Mouse (Mus musculus): Measurements from ENCODE around the gene Pde8a. TPM values are rescaled to one million over a fixed set of nuclear protein-coding genes. Genes with fewer than 3 reads are reported as not detected.
A peak's percentile ranks its signal among the peaks of the same experiment; 100 is the strongest.

The Pde8a gene
- polyA plus RNA-seq, 1 experiment from 2014 or later, result 3.9 TPM

DNA sequence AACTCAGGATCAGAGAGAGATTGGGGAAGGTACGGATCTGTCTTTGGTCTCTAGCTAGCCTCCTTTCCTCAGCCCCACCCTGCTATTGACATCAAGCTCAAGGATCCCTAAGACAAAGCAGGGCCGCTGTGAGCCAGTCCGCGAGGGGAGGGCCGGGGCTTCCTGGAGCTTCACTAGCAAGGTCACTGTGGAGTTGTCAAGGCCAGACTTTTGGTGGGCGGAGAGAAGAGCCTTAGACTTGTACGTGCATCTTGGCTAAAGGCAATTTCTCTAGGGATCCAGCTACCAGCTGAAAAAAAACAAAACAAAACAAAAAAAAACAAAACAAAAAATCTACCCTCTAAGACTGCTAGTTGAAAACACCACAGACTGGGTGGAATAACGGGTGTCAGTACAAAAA, 1.6 kb upstream of the Pde8a start:
- H3K36me3 ChIP-seq, result no peaks in the 10 kb centered on the region
- ATAC-seq (replicated peaks; ENCODE audit: insufficient number of reproducible peaks, insufficient read depth, low FRiP score, low read depth), result no peak
- H3K4me3 ChIP-seq, result peak overlapping the region; percentile 59
- peak overlapping the region; percentile 84 for H3K4me2 ChIP-seq
- peaks cover 18% of the 10 kb centered on the region for H3K4me1 ChIP-seq (replicated peaks)
- peak overlapping the region; percentile 74 for H3K27ac ChIP-seq
- WGBS, result 16% methylated on average over 8 of the region's 8 CpGs
- no peak overlapping the region for H3K9ac ChIP-seq
- H3K9me3 ChIP-seq (replicated peaks), result no peaks in the 10 kb centered on the region
- peaks cover 33% of the 10 kb centered on the region for H3K27me3 ChIP-seq

DNA sequence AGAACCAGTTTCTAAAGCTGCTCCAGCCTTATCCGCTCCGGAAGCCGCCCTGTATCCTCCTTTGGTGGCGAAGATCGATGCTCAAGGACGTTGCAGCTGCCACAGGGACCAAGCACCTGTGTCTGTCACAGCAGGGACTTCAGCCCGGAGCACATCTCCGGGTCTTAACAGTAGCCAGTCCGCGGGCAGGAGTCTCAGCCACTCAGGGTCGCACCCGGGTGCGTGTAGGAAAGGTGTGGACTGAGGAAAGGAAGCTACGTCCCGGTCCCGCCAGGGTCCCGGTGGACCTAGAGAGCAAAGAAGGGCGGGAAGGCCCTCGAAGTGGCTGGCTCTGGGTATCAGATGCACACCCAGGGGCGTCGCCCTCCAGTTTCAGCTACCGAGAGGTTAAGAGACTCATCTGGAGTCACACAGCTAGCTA, 1.1 kb upstream of the Pde8a start:
- H3K4me1 ChIP-seq (replicated peaks), result peaks cover 18% of the 10 kb centered on the region
- peak overlapping the region; percentile 59 for H3K4me3 ChIP-seq
- no peaks in the 10 kb centered on the region for H3K9me3 ChIP-seq (replicated peaks)
- no peaks in the 10 kb centered on the region for H3K36me3 ChIP-seq
- H3K9ac ChIP-seq, result peak overlapping the region; percentile 48
- peak overlapping the region; percentile 74 for H3K27ac ChIP-seq
- peak; percentile 61 for ATAC-seq (replicated peaks; ENCODE audit: insufficient number of reproducible peaks, insufficient read depth, low FRiP score, low read depth)
- H3K27me3 ChIP-seq, result peaks cover 33% of the 10 kb centered on the region
- under 1% methylated on average over 22 of the region's 22 CpGs for WGBS
- peak overlapping the region; percentile 84 for H3K4me2 ChIP-seq

DNA sequence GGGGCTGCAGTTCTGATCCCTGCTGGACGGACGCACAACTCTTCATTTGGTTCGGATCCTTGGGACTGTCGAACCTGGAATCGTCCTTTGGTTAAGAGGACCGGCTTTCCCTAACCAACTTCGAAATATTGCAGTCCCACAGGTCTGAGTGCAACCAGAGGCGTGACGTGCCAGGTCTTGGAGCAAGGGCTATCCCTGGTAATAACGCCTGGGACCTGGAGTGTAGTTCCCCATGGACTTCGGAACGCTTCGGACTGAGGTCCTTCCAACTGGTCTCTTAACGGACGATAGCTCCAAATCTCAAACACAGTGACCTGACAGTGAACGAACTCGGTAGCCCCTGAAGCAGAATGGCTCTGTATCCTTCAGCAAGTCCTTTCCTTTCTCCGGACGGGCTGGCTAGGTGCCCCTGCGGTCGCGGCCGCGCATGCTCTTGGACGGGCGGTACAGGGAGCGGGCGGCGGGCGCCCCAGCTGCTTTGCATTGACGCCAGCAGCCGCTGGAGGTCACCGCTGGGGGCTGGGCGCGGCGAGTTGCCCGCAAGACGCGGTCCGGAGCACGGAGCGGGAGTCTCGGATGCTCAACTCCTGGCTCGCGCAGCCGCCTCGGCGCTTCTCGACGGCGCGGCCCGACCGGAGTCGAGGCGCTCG, 574 bp upstream of the Pde8a start:
- peak overlapping the region; percentile 48 for H3K9ac ChIP-seq
- H3K4me1 ChIP-seq (replicated peaks), result peaks cover 18% of the 10 kb centered on the region
- peak overlapping the region; percentile 84 for H3K4me2 ChIP-seq
- peak; percentile 88 for ATAC-seq (replicated peaks; ENCODE audit: insufficient number of reproducible peaks, insufficient read depth, low FRiP score, low read depth)
- WGBS, result under 1% methylated on average over 57 of the region's 57 CpGs
- no peaks in the 10 kb centered on the region for H3K9me3 ChIP-seq (replicated peaks)
- no peaks in the 10 kb centered on the region for H3K36me3 ChIP-seq
- H3K27me3 ChIP-seq, result peaks cover 33% of the 10 kb centered on the region
- peak overlapping the region; percentile 59 for H3K4me3 ChIP-seq
- H3K27ac ChIP-seq, result peak overlapping the region; percentile 74

DNA sequence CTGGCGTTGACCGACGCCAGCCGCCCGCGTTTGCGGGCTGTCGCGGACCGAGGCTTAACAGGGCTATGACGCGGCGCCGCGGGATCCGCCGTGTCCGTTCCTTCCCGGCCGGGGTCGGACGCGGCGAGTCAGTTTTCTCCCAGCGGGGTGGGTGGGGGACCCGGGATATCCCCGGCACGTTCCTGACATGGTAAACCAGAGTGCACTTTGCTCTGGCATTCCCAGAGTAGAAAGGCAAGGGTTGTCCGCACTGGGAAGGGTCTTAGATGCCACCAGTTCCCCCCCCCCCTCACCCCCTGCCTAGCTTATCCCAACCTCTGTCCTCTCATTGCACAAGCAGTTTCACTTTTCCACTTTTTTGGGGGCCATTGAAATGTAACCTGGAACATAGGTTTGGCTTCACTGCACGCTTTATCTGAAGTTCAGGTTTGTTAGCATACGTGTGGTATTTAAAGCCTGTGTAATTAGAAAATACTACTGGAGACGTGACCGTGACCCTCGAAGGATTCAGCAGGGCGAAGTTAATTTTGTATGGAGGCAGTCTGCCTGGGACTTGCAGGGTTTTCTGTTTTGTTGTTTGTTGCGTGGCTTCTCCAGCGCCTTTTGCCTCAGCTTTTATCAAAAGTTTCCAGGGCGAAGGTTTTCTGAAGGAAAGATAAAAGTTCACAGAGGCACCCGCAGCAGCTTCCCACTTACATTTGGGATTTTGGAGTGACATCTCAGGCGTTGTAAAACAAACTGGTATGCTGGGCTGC, 934 bp downstream of the Pde8a start:
- Histone ChIP-seq H3K27ac (peak overlapping the region; percentile 74; the same call in 1 of the 2 replicates), H3K9me3 (replicated peaks) (no peaks in the 10 kb centered on the region), H3K4me3 (peak overlapping the region; percentile 59), H3K36me3 (no peaks in the 10 kb centered on the region), H3K4me2 (peak overlapping the region; percentile 84), H3K9ac (peak overlapping the region; percentile 45), H3K4me1 (replicated peaks) (peaks cover 18% of the 10 kb centered on the region), H3K27me3 (peaks cover 33% of the 10 kb centered on the region)
- ATAC-seq (replicated peaks; ENCODE audit: insufficient number of reproducible peaks, insufficient read depth, low FRiP score, low read depth), result no peak
- WGBS, result 8% methylated on average over 40 of the region's 40 CpGs

DNA sequence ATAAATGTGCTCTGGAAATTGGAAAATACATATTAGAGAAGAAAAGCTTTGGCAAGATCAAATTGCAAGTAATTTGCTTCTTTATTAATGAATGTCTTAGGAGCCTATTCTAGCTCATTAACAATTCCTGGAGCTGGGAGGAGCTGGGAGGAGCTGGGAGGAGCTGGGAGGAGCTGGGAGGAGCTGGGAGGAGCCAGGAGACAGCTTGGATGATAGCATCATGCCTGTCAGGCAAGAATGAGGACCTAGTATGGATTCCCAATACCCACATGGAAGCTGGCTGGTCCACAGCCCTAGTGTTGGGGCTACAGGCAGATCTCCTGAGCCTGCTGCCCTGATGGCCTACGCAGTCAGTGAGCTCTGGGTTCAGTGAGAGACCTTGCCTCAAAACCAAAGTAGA, 2.6 kb downstream of the Pde8a start:
- 75% methylated on average over 1 of the region's 1 CpGs for WGBS
- no peak overlapping the region for H3K4me3 ChIP-seq
- no peak overlapping the region for H3K9ac ChIP-seq
- H3K36me3 ChIP-seq, result no peaks in the 10 kb centered on the region
- no peak for ATAC-seq (replicated peaks; ENCODE audit: insufficient number of reproducible peaks, insufficient read depth, low FRiP score, low read depth)
- no peak overlapping the region for H3K27ac ChIP-seq
- peaks cover 21% of the 10 kb centered on the region for H3K27me3 ChIP-seq
- H3K4me1 ChIP-seq (replicated peaks), result peaks cover 18% of the 10 kb centered on the region
- no peak overlapping the region for H3K4me2 ChIP-seq
- no peaks in the 10 kb centered on the region for H3K9me3 ChIP-seq (replicated peaks)

DNA sequence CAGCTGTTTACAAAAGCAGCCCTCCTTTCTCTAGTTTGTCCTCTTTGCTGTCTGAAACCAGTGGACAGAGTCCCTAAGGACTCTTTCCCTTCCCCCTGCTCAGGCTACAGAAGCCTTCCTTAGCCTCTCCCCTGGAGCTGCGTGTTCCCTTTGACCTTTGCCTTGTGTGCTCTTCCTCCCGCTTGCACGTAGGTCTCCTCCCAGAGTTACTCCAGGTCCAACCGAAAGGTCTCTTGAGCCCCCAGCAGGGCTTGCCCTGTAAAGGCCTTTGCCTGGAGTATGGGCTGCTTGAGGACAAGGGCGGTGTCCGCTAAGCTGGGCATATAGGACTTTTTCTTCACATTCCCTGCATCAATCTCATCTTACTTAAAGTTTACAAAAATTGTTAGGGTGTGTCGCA, 5.9 kb downstream of the Pde8a start:
- ATAC-seq (replicated peaks; ENCODE audit: insufficient number of reproducible peaks, insufficient read depth, low FRiP score, low read depth), result no peak
- no peak overlapping the region for H3K27ac ChIP-seq
- H3K4me3 ChIP-seq, result no peak overlapping the region
- H3K4me2 ChIP-seq, result no peak overlapping the region
- H3K9me3 ChIP-seq (replicated peaks), result no peaks in the 10 kb centered on the region
- peaks cover 7% of the 10 kb centered on the region; the same call in 1 of the 2 replicates for H3K27me3 ChIP-seq
- H3K4me1 ChIP-seq (replicated peaks), result no peaks in the 10 kb centered on the region
- no peak overlapping the region for H3K9ac ChIP-seq
- no peaks in the 10 kb centered on the region for H3K36me3 ChIP-seq
- WGBS, result 63% methylated on average over 7 of the region's 7 CpGs

DNA sequence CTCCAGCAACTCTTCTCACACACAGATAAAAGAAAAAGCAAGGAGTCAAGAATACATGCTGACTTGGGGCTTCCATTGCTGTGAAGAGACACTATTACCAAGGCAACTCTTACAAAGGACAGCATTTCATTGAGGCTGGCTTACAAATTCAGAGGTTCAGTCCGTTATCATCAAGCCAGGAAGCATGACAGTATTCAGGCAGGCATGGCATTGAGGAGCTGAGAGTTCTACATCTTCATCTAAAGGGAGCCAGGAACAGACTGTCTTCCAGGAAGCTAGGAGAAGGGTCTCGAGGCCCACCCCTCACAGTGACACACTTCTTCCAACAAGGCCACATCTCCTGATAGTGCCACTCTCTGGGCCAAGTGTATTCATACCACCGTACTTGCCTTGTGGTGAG, 7.0 kb downstream of the Pde8a start:
- Histone ChIP-seq H3K9me3 (replicated peaks) (no peaks in the 10 kb centered on the region), H3K36me3 (no peaks in the 10 kb centered on the region), H3K27ac (no peak overlapping the region), H3K27me3 (peaks cover 5% of the 10 kb centered on the region; the same call in 1 of the 2 replicates), H3K9ac (no peak overlapping the region), H3K4me3 (no peak overlapping the region), H3K4me2 (no peak overlapping the region), H3K4me1 (replicated peaks) (no peaks in the 10 kb centered on the region)
- WGBS, result 64% methylated on average over 3 of the region's 3 CpGs
- no peak for ATAC-seq (replicated peaks; ENCODE audit: insufficient number of reproducible peaks, insufficient read depth, low FRiP score, low read depth)

DNA sequence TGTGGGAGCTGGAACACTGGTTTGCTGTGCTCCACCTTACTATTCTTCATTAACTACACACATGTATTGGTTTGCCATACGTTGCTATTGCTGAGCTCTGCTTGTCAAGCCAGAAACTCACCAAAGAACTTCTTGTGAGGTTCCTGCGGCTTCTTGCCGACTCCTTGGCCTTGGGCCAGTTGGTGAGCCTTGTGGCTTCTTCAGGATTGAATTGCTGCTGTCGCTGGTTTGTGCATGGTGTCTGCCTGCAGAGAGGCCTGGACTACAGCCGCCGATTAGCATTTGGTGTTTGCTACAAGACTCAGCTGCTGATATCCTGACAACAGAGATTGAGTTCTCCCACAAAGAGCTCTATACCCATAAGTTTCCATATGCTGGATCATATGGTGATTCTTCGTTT, 10.9 kb downstream of the Pde8a start:
- Histone ChIP-seq H3K4me1 (replicated peaks) (no peaks in the 10 kb centered on the region), H3K36me3 (no peaks in the 10 kb centered on the region), H3K4me2 (no peak overlapping the region), H3K9ac (no peak overlapping the region), H3K9me3 (replicated peaks) (no peaks in the 10 kb centered on the region), H3K27ac (no peak overlapping the region), H3K27me3 (no peaks in the 10 kb centered on the region), H3K4me3 (no peak overlapping the region)
- 84% methylated on average over 7 of the region's 7 CpGs for WGBS
- no peak for ATAC-seq (replicated peaks; ENCODE audit: insufficient number of reproducible peaks, insufficient read depth, low FRiP score, low read depth)

DNA sequence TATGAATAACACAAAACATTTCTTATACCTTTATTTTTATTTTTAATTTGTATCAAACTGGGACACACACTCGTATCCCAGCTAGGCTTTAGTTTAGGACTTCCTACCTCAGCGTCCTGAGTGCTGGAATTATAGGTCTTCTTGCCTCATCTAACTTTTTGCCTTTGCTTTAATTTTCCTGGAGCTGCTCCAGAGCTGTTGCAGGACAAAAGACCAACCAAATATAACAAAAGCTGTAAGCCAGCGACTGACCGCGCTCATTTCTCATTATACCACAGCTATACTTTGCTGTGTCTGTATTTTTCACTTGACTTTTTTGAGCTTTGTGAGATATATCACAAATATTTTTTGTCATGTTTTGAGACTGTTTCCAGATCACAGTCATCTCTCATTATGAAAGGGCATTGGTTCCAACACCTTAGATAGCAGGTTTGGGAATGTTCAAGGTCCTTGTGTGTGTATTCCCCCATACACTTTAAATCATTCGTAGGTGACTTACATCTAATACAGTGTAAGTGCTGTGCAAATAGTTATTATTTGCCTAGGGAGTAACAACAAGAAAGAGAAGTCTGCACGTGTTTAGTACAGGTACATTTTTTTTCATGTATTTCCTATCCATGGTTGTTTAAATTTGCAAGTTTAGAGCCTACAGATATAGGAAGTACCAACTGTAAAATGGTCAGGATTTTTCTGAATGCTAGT, 16.8 kb downstream of the Pde8a start:
- Histone ChIP-seq H3K9ac (no peak overlapping the region), H3K27ac (no peak overlapping the region), H3K9me3 (replicated peaks) (no peaks in the 10 kb centered on the region), H3K4me1 (replicated peaks) (no peaks in the 10 kb centered on the region), H3K4me3 (no peak overlapping the region), H3K4me2 (no peak overlapping the region), H3K36me3 (no peaks in the 10 kb centered on the region), H3K27me3 (no peaks in the 10 kb centered on the region)
- no peak for ATAC-seq (replicated peaks; ENCODE audit: insufficient number of reproducible peaks, insufficient read depth, low FRiP score, low read depth)
- WGBS, result 82% methylated on average over 7 of the region's 7 CpGs

DNA sequence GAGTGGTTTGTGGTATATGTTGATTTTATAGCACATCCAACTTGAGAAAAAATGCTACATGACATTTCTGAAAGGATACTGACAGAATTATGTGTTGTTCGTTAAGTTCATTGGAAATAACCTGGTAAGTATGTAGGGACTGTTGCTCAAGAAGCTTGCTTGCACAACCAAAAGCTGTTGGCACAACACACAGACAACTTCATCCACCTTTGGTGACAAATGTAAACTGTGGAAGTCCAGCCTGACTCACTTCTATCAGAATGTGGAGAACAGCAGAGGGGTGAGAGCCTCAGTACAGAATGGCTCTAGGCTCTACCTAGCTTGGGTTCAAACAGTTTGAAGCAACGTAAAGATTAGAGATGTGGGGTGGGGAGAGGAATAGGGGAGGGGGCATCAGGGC, 19.3 kb downstream of the Pde8a start:
- no peaks in the 10 kb centered on the region for H3K36me3 ChIP-seq
- no peaks in the 10 kb centered on the region for H3K27me3 ChIP-seq
- H3K9me3 ChIP-seq (replicated peaks), result no peaks in the 10 kb centered on the region
- H3K4me3 ChIP-seq, result no peak overlapping the region
- no peak for ATAC-seq (replicated peaks; ENCODE audit: insufficient number of reproducible peaks, insufficient read depth, low FRiP score, low read depth)
- no peak overlapping the region for H3K9ac ChIP-seq
- 77% methylated on average over 2 of the region's 2 CpGs for WGBS
- H3K4me1 ChIP-seq (replicated peaks), result no peaks in the 10 kb centered on the region
- no peak overlapping the region for H3K27ac ChIP-seq
- H3K4me2 ChIP-seq, result no peak overlapping the region

DNA sequence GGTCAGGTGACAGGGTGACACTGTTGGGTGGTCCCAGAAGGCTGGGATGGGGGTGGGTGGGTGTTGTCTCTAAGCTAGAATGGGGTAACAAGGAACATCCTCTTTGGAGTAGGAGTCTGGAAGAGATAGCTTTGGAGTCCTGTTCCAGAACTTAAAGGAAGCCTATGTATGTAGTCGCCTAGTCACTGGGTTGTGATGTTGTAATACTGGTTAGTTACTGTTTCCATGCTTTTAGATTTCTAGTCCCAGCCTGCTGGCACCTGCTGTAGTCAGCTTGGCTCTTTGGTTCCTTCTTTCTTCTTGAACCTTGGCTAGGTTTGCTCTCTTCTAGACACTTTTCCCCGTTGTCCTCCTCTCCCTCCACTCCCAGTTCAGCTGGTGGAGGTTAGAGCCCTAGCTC, 21.7 kb downstream of the Pde8a start:
- 88% methylated on average over 2 of the region's 2 CpGs for WGBS
- Histone ChIP-seq H3K27me3 (no peaks in the 10 kb centered on the region), H3K9me3 (replicated peaks) (no peaks in the 10 kb centered on the region), H3K4me1 (replicated peaks) (no peaks in the 10 kb centered on the region), H3K4me3 (no peak overlapping the region), H3K4me2 (no peak overlapping the region), H3K36me3 (no peaks in the 10 kb centered on the region), H3K9ac (no peak overlapping the region), H3K27ac (no peak overlapping the region)
- ATAC-seq (replicated peaks; ENCODE audit: insufficient number of reproducible peaks, insufficient read depth, low FRiP score, low read depth), result no peak

All from heart, embryonic 15.5 days (tissue).